Mouse (Mus musculus) small intestine, adult 2 months (tissue): Measurements from ENCODE around the gene Plekhg2.

Experiments used
- CTCF ChIP-seq: fragments of 200-500 bp; IDR thresholded peaks from 2 replicates; pipeline ENCODE4 v1.5.1; 2012; ENCODE audit warnings: low read depth, mild to moderate bottlenecking, control low read depth, inconsistent platforms, low read length, moderate library complexity, mixed read lengths; ENCODE audit not compliant: insufficient replicate concordance, insufficient read length; ENCODE audit errors: extremely low read depth
- POLR2A ChIP-seq: fragments of 200-500 bp; IDR thresholded peaks from 2 replicates; pipeline ENCODE4 v1.6.1; 2012; ENCODE audit warnings: low read depth, mild to moderate bottlenecking, control low read depth, inconsistent platforms, low read length, moderate library complexity

DNA sequence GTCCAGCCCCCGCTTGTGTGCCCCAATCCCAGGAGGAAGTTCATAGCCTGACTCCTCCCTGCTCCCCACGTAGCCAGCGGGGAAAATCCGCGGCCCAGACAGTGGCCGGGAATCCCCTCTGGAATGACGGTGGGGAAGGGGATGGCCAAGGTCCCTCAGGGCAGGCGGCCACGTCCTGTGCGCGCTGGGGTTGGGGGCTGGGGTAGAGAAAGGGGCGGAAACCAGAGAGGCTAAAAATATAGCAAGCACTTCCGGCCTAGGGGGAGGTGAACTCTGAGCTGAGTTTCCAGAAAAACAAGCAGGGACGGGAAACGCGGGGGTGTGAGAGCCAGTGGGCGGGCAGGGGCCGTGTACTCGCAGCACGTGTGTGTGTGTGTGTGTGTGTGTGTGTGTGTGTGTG lies 9.5 kb upstream of the Plekhg2 start:
- TF ChIP-seq CTCF (no peak), POLR2A (peak; percentile 32)
